ENCODE assay signal across 8 mouse cellular contexts in genomic region chr17:45119609-45120201, GRCm38 (mm10).
DNase-seq lines count a peak whose midpoint lies in the region; ATAC-seq lines count a peak whose summit lies in the region.
"Had no signal": no experiment of that assay in that cellular context is flagged by ENCODE, and none has a peak within 500 bp of the region (broad histone marks: within the 10 kb centered on the region; RNA-seq: fewer than 3 reads in every experiment).

No protein-coding gene starts in this region.

- peak; percentile 33 to 42 for DNase-seq in spleen, postnatal 36 days (ENCODE audit: low spot score in 2 of 2)
- no peak for DNase-seq in spleen, adult 12 weeks (ENCODE audit: low spot score)
- DNase-seq in layer of hippocampus, adult 18-20 months (ENCODE audit: low spot score in 2 of 2) = peak; percentile 31 to 69
- DNase-seq in gastrocnemius, postnatal 14 days = no peak
- no peak for DNase-seq in gastrocnemius, postnatal 4 days (ENCODE audit: low spot score in 2 of 2)
- DNase-seq: heart, postnatal 36 days had no signal

- intact Hi-C loops in gastrocnemius, postnatal 14 days (cut with DNase I; ENCODE audit: low total_unique reads) = no loop called here

- ATAC-seq in megakaryocyte-erythroid progenitor cell, adult 5-6 weeks (replicated peaks; ENCODE audit: low FRiP score, low TSS enrichment, poor library complexity, severe bottlenecking) = 0 out of 2 replicates have a peak, but pooled peaks have one; percentile 37
- ATAC-seq in erythroid progenitor cell, adult 5-6 weeks (replicated peaks; ENCODE audit: low FRiP score, poor library complexity, severe bottlenecking) = no peak

Comparison
In these comparisons a context has a peak if more than half of its experiments do, and no peak if none do; other contexts are left out.
1. DNase-seq: peak in spleen, postnatal 36 days (2 of 2) and layer of hippocampus, adult 18-20 months (2 of 2); none in spleen, adult 12 weeks (single experiment), gastrocnemius, postnatal 14 days (single experiment) and gastrocnemius, postnatal 4 days (0 of 2).